Mouse (Mus musculus) mouse trophoblast stem cell (cell line): ENCODE data around the gene Chtop.

Source experiments
- in situ Hi-C, 2 experiments: fragments of 300-500 bp; cut with MseI, MboI; formaldehyde crosslinking; loops; 2 replicates in 1 of 2; 3 replicates in 1 of 2; pipeline ENCODE4 v1.15.1; 2025

Gene Chtop

DNA sequence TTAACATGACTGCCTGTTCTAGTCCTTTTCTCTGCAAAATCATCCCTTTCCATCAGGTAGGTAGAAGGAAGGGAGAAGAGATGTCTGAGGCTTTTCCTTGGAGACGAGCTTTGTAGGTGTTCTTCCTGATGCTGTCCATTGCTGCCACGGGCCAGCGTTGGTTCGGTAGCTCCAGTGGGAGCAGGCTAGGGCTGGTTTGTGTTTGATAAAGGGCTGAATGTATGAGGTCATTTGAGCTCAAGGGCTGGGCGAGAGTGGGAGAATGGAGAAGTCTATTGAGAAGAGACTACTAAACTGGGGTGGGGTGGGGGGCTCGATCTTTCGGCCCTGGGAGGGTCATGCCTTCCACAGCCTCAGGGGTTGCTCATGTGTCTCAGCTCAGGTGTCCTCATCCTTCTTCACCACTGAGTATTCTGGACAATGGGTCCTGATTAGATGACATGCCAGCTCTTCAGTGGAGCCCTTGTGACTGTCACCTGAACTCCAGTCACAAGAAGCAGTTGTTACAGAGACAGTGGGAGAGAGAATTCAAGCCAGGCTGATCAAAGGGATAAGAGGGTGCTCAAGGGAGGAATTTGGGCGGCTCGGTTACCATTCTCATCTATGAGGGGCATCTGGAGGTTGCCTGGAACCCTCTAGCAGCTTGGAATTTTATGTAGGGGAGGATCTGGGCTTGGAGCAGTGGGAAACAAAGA is 3.8 kb upstream of the Chtop start:
- in situ Hi-C loops: loop anchor here in 1 of 2 experiments (10.0 kb wide), 1 partner anchor 112 kb away; no protein-coding TSS in a partner anchor

DNA sequence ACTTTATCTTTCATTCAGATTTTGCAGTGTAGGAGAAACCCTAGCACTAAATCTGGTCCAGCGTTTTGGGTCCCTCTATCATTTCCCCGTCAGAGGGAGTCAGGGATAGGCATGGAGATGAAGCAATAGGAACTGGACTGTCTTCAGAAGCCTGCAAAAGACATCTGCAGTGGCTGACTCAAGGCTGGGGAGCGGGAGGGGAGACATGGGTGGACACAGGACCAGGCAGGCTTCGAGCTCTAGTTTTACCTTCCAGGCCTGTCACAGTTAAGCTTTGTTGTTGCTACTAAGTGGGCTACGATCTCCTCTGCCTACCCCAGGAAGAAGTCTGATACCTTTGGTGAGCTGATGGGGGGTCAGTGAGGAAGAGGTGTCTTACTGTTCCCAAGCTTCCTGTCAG is 3.0 kb upstream of the Chtop start:
- in situ Hi-C loops: loop anchor here in 1 of 2 experiments (10.0 kb wide), 1 partner anchor 113 kb away; no protein-coding TSS in a partner anchor

DNA sequence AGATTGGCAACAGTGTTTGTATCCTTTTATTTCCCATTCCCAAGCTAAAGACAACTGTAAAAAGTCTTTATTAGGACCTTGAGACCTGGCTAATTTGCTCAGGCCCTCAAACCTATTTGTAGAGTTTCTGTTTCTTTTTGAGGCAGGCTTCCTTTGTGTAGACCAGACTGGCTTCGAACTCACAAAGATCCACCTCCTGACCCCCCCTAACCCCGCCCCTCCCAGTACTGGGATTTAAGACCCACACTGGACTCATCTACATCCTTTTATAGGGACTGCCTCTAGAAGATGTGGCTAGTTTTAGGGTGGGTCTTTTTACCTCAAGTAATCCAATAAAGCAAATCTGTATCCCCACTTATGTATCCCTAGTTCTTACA is 437 bp upstream of the Chtop start:
- in situ Hi-C loops: loop anchor here in 1 of 2 experiments (10.0 kb wide), 1 partner anchor 115 kb away; no protein-coding TSS in a partner anchor

DNA sequence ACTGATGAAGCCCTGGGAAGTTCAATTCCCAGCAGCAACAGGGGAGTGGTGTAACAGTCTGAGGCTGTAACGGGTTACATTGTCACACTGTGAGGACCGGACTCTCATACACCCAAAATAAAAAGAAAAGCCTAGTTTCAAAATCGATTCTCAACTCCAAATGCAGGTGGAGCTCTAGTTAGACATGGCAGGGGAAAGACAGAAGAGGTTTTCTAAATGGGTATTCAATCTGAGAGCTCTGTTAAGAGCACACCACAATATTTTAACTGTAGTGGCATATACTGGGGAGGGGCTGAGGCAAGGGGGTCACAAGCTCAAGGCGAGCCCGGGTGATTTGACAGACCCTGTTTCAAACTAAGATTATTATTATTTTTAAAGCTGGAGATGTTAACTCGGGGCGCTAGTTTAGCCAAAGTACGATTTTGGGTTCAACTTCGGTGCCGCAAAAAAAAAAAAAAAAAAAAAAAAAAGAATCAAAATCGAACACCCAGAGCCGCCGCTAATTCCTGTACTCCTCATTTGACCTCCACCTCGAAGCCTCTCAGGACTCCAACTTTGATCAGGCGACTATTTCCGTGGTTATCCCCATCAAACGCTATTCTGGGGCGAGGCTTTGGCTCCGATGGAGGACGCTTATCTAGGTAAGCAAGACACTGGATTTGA is 880 bp downstream of the Chtop start:
- in situ Hi-C loops: no loop called here

DNA sequence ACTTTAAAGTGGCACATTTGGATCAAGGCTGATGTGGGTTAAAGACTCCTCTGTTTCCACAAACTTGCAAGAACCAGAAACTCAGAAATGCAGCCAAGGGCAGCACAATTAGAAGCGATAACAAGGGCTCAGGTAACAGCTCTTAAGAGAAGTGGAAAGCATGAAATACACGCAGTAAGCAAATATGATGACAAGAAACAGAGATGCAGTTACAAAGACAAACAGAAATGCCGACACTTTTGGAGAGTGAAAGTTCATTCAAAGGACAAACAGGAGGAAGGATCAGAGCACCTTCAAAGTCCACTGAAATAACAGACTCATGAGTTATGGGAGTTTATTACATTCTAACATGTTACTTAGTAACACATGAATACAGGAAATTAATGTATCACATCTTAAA is 2.9 kb downstream of the Chtop start:
- in situ Hi-C loops: no loop called here

DNA sequence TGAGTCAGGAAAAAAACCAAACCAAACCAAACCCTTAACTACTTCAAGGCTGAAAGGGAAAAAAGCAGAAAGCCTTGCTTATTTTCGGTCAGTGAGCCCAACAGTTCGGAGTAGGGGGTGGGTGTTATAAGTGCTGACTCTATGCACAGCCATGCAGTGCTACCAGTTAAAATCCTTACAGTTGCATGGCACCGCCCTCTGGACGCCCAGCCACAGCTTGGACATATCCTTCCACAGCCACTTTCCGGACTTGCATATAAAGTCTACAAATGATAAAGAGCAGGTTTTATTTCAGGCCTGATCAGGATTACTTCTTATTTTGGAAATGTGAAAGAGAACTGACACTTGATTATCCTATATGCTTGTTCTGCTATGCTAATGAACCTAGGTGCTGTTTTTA is 4.1 kb downstream of the Chtop start:
- in situ Hi-C loops: no loop called here

DNA sequence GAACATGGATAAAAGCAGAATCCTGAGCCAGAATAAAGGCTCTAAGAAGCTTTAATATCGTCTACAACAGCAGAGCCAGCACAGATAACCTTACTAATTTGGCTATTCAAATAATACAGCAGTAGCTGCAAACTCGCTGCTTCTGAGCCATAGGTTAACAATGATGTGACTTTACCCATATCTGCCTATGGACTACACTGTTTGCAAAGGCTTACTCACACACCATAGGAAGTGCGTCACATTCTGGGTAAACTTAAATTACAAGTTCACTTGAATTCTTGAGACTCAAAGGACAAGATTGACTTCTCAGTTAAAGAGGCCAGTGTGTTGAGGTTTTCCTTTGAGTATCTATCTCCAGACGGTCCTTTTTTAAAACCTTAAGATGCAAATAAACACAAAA is 5.9 kb downstream of the Chtop start:
- in situ Hi-C loops: no loop called here

DNA sequence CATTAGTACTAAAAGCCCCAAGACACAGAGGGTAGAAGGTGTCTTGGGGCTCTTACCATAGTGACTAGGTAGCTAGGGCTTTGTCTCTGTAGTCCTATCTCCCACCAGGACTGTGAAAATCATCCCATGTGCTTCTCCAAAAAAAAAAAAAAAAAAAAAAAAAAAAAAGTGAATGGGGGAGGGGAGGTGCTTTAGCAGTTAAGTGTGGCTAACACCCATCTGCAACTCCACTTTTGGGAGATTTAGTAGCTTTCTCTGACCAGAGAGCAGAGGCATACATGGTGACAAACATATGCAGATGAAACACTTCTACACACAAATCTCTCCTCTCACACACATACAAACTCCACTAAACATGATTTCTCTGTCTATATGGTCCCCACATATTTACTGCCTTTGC is 11.7 kb downstream of the Chtop start:
- in situ Hi-C loops: no loop called here

DNA sequence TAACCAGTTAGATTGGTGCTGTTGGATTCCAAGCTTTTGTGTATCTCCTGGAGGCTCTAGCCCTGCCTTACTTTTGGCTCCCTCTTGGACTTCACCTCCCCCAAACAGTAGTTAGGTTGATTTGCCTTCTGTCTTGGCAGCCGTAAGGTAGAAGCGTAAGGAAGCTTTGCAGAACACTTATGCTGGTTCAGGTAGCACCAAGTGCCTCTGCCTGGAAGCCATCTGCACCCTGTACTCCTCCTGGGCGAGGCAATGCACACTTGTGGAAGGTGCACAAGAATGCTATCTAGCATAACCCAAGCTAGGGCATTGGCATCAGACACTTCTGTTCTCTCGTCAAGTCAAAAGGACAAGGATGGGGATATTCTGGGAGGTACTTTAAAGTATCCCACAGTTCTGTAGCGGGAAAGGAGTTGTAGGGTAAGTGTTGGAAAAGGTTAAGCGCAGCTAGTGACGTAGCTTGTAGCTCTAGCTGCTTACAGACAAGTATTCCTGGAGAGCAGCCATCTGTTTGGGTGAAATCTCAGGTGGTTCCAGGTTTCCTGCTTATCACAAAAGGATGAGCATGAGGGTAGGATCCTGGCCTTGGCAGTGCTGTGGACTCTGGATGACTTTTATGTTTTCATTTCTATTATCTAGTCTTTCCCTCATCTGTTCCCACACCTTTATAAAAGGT is 13.3 kb downstream of the Chtop start:
- in situ Hi-C loops: no loop called here

DNA sequence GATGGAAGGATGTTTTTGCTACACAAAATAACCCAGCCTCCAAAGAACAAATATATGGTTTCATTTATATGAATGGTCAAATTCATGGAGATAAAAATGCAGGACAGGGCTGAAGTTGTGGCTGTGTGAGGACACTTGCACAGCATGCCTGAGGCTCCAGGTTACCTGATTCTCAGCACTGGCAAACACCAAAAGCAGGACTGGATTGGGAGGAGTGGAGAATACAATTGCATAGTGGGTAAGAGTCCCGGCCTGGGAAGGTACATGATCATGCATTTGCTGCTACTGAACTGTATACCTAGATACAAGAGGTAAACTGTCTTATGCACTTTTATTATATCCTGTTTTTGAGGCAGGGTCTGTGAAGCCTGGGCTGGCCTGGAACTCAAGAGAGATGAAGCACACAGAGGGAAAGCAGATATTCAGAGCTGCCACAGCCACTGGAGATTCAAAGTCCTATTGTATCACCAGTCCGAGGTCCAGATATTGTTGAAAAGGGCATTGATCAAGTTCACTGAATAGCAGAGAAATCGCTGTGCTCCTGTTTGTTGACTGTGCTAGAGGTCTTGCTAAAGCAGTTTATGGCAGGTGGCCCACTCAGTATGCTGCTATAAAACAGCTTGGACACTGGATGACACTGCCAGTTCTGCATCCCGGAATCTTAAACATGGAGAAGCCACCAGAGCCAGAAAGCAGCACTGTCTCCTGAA is 15.3 kb downstream of the Chtop start:
- in situ Hi-C loops: no loop called here

DNA sequence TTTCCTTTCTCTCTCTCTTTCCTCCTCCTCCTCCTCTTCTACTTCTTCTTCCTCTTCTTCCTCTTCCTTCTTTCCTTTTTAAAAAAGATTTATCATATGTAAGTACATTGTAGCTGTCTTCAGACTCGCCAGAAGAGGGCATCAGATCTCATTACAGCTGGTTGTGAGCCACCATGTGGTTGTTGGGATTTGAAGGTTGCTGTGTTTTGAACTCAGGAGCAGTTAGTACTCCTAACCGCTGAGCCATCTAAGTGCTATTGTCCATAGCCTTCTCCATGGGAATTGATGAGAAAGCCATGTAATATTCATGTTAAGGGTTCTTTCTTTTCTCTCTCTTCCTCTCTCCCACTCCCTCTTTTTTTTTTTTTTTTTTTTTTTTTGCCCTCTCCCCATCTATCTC is 17.9 kb downstream of the Chtop start:
- in situ Hi-C loops: no loop called here

DNA sequence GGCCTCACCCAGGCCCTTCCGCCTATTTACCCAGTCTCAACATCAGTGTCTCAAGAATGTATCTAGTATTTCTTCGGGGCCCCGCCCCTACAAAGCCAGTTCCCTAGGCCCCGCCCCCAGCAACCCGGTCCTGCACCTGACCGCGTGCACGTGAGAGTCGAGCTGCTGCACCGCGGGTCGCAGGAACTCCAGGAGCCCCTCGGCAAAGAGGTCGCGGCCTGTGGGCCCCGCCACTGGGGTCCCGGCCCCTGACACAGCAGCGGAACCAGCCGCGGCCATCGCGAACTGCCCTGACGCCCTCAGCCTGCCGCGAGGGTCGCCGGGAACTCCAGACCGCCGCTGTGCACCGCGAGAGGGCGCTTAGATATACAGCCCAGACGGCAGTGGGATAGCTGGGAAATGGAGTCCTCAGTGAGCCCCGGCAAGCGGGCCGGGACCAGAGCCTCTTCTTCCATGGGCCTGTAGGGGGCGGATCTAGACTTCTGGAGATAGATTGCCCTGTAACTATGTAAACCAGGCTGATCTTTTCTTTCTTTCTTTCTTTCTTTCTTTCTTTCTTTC is 18.5 kb downstream of the Chtop start, which contains the start of gene Snapin:
TSS of gene Snapin (minus strand) at position 338 of the 561 bp plus-strand sequence.
- in situ Hi-C loops: no loop called here

DNA sequence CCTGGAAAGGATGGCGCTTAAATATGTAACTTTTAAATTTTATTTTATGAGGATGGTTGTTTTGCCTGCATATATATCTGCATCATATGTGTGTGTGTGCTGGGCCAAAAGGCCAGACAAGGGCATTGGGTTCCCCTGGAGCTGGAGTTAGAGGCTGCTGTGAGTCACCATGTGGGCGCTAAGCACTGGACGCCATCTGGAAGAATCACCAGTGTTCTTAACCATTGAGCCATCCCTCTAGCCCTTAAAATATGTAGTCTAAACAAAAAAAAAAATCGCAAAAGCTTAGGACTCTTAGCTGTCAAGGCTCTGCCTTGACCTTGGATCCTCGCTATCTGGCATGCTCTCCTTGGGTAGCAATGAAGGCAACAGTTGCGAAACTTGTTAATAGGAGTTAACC is 20.7 kb downstream of the Chtop start:
- in situ Hi-C loops: no loop called here

DNA sequence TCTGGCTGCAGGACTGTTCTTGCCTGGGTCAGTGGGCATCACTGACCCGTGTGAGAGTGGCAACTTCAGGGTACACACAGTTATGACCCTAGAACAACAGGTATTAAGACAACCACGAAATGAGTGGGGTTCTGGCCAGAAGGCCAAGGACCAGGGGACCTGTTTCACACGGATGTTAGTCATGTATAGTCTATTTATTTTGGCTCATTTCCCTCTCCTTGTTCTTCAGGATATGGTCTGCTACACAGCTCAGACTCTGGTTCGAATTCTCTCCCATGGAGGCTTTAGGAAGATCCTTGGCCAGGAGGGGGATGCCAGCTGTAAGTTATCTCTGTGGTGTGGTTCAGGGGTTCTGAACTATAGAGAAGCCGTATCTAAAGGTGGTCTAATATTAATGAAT is 22.3 kb downstream of the Chtop start:
- in situ Hi-C loops: no loop called here

DNA sequence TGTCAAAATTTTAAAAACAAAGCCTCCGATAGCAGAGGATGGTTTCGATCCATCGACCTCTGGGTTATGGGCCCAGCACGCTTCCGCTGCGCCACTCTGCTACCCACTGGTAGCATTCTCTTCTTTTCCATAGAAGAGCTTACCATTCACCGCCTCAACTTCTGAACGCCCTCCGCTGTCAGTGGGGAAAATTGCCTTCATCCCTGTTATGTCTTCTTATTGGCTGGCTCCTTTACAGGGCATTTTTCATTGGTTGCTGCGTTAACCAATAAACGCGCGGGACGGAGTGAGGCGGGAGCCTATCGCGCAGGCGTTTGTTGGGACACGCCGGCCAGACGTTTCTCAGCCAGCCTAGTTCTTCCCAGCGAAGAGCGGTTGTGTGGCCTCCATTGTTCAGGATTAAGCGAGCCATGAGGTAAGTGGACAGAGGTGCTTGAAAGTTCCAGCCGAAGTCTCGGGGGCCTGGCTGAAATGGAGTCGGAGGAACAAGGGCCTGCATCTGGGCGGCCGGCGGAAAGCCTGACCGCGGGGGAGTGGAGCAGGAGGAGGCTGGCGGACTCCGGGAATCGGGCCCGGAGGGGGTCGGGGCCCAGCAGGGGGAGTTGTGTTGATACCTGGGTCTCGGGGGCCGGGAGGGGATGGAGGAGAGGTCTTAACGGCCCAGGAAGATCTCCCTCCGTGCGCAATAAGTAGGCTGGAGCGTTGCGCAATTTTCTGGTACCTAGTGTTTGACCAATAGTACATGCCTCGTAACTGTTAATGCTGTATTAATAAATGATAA is 33.3 kb downstream of the Chtop start, which contains the start of gene Ilf2:
TSS of gene Ilf2 (plus strand) at position 296 of the 781 bp plus-strand sequence.
- in situ Hi-C loops: no loop called here

DNA sequence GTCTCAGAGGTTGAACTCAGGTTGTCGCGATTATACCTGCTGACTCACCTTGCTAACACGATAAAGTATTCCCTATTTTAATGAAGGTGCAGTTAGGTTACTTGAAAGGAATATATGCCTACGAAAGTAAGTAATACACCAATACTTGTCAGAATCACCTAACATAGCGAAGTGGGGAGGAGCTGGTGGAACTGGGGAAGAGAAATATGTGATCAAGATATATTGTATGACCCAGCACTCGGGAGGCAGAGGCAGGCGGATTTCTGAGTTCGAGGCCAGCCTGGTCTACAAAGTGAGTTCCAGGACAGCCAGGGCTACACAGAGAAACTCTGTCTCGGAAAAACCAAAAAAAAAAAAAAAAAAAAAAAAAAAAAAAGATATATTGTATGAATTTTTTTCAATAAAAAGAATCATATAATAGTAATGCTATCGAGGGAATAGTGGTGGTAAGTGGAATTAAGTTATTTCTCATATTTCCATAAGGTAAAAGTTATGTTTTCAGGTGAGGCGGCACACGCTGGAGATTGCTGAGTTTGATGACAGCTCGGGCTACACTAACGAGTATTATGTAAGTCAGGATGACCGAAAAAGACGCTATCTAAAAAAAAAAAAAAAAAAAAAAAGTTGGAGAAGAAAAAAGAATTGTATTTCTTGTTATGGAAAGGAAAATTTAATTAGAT is 34.0 kb downstream of the Chtop start:
- in situ Hi-C loops: no loop called here

DNA sequence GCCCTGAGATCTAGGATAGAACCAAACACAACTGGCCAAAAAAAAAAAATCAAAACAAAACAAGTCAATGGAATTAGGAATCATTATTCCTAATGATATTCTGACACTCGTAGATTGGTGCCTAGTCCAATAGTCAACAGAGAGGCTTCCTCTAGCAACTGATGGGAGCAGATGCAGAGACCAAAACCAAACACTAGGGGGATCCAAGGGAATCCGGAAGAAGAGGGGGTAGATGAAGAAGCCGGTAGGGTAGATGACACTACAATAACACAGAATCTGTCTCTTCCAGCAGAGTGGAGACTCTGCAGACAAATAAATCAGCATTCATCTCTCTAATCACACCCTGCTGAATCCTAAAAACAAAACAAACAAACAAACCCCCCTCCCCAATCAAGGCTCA is 37.1 kb downstream of the Chtop start:
- in situ Hi-C loops: no loop called here

DNA sequence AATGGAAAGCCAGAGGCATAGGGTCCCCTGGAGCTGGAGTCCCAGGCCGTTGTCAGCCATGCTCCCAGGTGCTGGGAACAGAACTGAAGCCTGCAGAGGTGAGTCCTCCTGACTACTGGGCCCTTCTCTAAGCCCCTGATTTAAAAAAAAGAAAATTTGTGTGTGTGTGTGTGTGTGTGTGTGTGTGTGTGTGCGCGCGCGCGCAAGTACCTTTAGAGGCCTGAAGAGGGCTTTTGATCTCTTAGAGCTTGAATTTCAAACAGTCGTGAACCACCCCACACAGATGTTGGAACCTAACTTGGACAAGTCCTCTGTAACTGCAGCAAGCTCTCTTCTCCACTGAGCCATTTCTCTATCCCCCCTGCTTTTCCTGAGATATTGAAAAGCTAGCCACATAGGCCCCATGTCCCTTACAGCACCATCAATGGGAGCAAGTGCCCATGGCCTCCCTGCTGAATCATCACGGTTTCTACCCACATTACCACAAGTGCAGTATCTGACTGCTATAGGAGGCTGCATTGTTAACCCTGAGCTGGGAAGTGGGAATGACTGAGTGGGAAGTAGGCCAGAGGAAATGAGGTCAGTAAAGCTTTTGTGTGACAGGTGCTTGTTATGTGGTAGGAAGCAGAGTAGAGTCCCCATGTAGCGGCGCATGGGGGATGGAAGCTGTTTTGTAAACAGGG is 41.5 kb downstream of the Chtop start:
- in situ Hi-C loops: loop anchor here (5.0 kb wide), 2 partner anchors 50 to 55 kb away; no protein-coding TSS in a partner anchor

DNA sequence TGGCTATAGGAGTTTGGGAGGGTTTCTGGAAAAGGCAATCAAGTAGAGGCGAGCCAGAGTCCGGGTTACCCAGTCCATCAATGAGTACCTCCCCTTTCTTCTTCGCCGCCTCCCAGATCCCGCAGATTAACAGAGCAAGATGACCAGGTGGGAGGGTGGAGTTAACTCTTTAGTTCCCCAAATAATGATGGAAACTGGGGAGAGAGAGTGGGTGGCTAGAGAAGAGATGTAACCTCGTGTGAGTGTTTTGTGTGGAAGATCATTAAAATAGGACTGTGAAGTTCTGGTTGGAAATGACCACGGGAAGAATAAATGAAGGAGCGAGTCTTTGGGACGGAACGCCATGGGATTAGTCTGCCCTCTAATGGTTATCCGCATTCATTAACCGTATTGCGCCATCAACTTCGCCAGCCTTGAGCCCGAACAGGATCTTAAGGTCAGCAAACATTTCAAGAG is 43.0 kb downstream of the Chtop start:
- in situ Hi-C loops: loop anchor here (5.0 kb wide), 2 partner anchors 49 to 54 kb away; no protein-coding TSS in a partner anchor
